Mouse (Mus musculus): ENCODE data around the gene Tmem256. TPM values are rescaled to one million over a fixed set of nuclear protein-coding genes. Genes with fewer than 3 reads are reported as not detected.

Gene Tmem256
- total and polyA plus RNA-seq, 2 experiments from 2014 or later = 78.5 to 411 TPM

DNA sequence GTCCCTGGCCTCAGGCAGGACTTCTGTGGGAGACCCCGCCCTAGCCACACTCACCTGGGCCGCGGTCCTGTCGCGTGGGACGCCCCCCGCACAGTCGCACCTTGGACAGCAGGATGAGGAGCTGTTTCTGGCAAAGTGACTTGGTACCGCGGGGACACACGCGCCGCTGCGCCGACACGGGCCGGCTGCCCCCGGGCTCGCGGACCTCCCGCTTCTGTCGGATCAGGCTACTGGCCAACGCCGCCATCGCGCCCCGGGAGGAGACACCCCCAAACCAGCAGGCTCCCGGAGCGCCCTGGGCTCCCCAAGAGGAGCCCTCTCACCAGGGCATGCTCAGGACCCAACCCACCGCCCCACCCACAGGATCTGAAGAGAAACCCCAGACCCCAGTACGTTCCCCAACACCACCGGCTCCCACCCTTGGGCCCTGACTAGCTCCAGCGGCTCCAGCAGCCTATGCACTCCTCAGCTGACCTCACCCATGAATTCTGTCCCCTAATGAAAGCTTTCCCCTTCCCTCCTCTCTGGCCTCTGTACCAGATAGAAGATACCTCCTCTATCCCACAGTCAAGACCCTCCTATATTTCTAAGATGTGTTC lies 36.8 kb upstream of the Tmem256 start, which contains the start of gene Fgf11:
Fgf11 (minus strand) TSS at position 479 of the 599 bp plus-strand sequence.
- WGBS = 2% methylated on average over 33 of the region's 33 CpGs
- TF ChIP-seq CTCF (IDR thresholded peaks at IDR 0.05; ENCODE audit: low read depth) (no peak), EP300 (IDR thresholded peaks at IDR 0.05; ENCODE audit: low read depth) (no peak)
- no peak for DNase-seq (ENCODE audit: low spot score)
- no peaks in the 10 kb centered on the region for H3K9me3 ChIP-seq (replicated peaks; ENCODE audit: control insufficient read depth, low read length)
- peaks cover 29% of the 10 kb centered on the region for H3K27me3 ChIP-seq (ENCODE audit: control insufficient read depth, insufficient read depth, low read length)
- peaks cover 43% of the 10 kb centered on the region for H3K4me1 ChIP-seq (ENCODE audit: control insufficient read depth, insufficient read depth)
- H3K9ac ChIP-seq (replicated peaks; ENCODE audit: low read depth, low read length) = peak within 1 kb of the TSS; percentile 49; the same call in 1 of the 2 replicates
- H3K27ac ChIP-seq (ENCODE audit: low read depth) = peak within 1 kb of the TSS; percentile 18; the same call in 1 of the 2 replicates
- no peak for ATAC-seq (ENCODE audit: insufficient read depth, low read depth)
- no peaks in the 10 kb centered on the region for H3K36me3 ChIP-seq (replicated peaks; ENCODE audit: control insufficient read depth, insufficient read depth, low read length)
- peak within 1 kb of the TSS; percentile 57 for H3K4me3 ChIP-seq (ENCODE audit: low read depth, low read length)
- peak within 1 kb of the TSS; percentile 84 for H3K4me2 ChIP-seq (ENCODE audit: low read depth, low read length)

DNA sequence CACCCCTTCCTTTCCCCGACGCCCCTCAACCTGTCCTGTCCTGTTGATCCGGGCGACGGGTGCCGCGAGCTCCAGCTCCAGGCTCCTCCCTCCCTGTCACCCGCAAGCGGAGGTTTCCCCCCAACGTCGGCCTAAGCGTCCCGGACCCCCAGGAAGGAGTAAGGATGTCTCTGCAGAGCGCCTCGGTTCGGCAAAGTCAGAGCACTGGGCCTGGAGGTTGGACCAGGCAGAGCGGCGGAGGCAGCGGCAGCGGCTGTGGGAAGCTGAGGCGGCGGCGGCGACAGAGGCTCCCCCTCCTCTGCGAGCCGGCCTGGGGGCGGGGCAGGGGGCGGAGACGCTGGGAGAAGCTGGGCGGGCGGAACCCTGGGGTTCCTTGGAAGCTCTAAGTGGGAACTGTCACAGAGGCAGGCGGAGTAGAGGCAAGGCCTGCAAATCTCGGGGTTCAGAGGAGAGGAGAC lies 35.6 kb upstream of the Tmem256 start:
- peak overlapping the region; percentile 49; the same call in 1 of the 2 replicates for H3K9ac ChIP-seq (replicated peaks; ENCODE audit: low read depth, low read length)
- H3K4me1 ChIP-seq (ENCODE audit: control insufficient read depth, insufficient read depth) = peaks cover 43% of the 10 kb centered on the region
- H3K4me2 ChIP-seq (ENCODE audit: low read depth, low read length) = peak overlapping the region; percentile 84
- H3K4me3 ChIP-seq (ENCODE audit: low read depth, low read length) = peak overlapping the region; percentile 57
- WGBS = under 1% methylated on average over 33 of the region's 33 CpGs
- peak overlapping the region; percentile 18; the same call in 1 of the 2 replicates for H3K27ac ChIP-seq (ENCODE audit: low read depth)
- no peak for TF ChIP-seq EP300 (IDR thresholded peaks at IDR 0.05; ENCODE audit: low read depth)
- no peak for TF ChIP-seq CTCF (IDR thresholded peaks at IDR 0.05; ENCODE audit: low read depth)
- H3K27me3 ChIP-seq (ENCODE audit: control insufficient read depth, insufficient read depth, low read length) = peaks cover 29% of the 10 kb centered on the region
- H3K36me3 ChIP-seq (replicated peaks; ENCODE audit: control insufficient read depth, insufficient read depth, low read length) = no peaks in the 10 kb centered on the region
- DNase-seq (ENCODE audit: low spot score) (peak; percentile 62), ATAC-seq (ENCODE audit: insufficient read depth, low read depth) (0 out of 2 replicates have a peak, but pooled peaks have one; percentile 7)
- H3K9me3 ChIP-seq (replicated peaks; ENCODE audit: control insufficient read depth, low read length) = no peaks in the 10 kb centered on the region

DNA sequence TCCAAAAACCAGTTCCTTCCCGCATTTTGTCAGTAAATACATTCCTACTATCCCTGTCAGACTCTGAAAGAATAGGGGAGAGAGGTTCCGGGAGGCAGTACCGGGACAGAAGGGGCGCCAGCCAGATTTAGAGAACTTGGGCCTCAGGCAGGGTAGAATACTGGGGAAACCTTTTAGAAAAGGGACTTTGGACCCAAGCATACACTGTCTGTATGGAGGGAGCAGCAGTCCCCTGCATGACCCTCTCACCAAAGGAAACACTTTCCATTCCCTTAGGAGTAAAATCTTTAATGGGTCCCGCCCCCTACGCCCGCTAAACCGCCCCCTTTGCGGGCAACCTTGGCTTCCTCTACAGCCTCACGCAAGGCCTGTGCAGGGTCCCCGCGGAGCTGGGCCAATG lies 35.0 kb upstream of the Tmem256 start:
- DNase-seq (ENCODE audit: low spot score) (no peak), ATAC-seq (ENCODE audit: insufficient read depth, low read depth) (peak; percentile 4; the same call in 1 of the 2 replicates)
- TF ChIP-seq CTCF (IDR thresholded peaks at IDR 0.05; ENCODE audit: low read depth) = no peak
- no peak for TF ChIP-seq EP300 (IDR thresholded peaks at IDR 0.05; ENCODE audit: low read depth)
- Histone ChIP-seq H3K4me3 (ENCODE audit: low read depth, low read length) (peak overlapping the region; percentile 57), H3K27me3 (ENCODE audit: control insufficient read depth, insufficient read depth, low read length) (peaks cover 24% of the 10 kb centered on the region), H3K9ac (replicated peaks; ENCODE audit: low read depth, low read length) (peak overlapping the region; percentile 49; the same call in 1 of the 2 replicates), H3K4me2 (ENCODE audit: low read depth, low read length) (peak overlapping the region; percentile 84), H3K36me3 (replicated peaks; ENCODE audit: control insufficient read depth, insufficient read depth, low read length) (no peaks in the 10 kb centered on the region), H3K27ac (ENCODE audit: low read depth) (0 out of 2 replicates have a peak overlapping the region, but pooled peaks have one; percentile 13), H3K4me1 (ENCODE audit: control insufficient read depth, insufficient read depth) (peaks cover 43% of the 10 kb centered on the region), H3K9me3 (replicated peaks; ENCODE audit: control insufficient read depth, low read length) (no peaks in the 10 kb centered on the region)
- WGBS = 3% methylated on average over 12 of the region's 12 CpGs

DNA sequence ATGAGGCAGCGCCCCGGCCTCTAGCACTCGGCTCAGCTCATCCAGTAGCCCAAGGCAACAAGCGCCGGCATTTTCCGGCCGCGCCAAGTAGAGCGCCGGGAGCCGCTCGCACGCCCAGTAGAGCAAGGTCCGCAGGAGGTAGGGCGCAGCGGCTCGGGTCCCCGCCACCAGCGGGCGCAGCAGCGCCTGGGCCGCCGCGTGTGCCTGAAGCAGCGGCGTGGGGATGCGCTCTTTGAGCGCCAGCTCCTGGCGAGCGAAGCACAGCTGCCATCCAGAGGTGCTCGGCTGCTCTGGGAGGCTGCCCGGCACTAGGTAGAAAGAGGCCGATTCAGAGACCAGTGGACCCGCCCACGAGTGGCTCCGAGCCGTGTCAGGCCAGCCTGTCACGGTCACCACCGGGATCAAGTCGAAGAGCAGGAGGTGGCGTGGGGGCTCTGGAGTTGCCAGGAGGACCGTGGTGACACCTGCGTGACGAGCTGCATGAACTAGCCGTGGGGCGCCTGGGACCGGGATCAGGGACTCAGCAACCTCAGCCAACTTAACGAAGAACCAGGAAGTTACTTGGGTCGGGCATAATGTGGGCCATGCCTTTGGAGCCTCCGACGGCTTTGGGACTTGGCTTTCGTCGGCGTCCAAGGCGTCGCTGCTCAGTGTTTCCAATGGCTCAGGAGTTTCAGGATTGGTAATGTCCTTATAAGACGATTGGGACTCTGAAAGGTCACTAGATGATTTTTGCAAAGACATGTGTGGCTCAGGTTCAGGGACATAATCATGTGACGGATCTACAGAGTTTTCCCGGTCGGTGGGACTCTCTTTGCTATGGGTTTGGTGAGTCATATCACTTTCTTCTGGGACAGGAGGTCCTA lies 34.3 kb upstream of the Tmem256 start:
- Histone ChIP-seq H3K4me1 (ENCODE audit: control insufficient read depth, insufficient read depth) (peaks cover 43% of the 10 kb centered on the region), H3K27ac (ENCODE audit: low read depth) (peak overlapping the region; percentile 13; the same call in 1 of the 2 replicates)
- peak; percentile 65 for TF ChIP-seq CTCF (IDR thresholded peaks at IDR 0.05; ENCODE audit: low read depth)
- no peak for TF ChIP-seq EP300 (IDR thresholded peaks at IDR 0.05; ENCODE audit: low read depth)

DNA sequence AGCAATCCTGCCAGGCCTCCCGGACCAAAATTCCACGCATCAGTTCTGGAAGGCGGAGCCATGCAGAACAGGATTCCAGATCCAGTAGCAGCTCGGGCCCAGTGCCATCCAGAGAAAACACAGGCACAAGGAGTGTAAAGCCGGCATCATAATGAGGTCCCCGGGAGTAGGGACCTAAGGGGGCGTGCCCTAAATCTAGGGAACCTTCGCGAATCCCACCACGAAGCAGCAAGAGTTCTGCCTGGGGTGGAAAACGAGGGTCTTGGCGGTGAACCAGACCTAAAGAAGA lies 33.7 kb upstream of the Tmem256 start:
- 12% methylated on average over 12 of the region's 12 CpGs for WGBS
- Histone ChIP-seq H3K4me2 (ENCODE audit: low read depth, low read length) (peak overlapping the region; percentile 84), H3K36me3 (replicated peaks; ENCODE audit: control insufficient read depth, insufficient read depth, low read length) (no peaks in the 10 kb centered on the region), H3K27ac (ENCODE audit: low read depth) (no peak overlapping the region), H3K4me3 (ENCODE audit: low read depth, low read length) (peak overlapping the region; percentile 57), H3K9me3 (replicated peaks; ENCODE audit: control insufficient read depth, low read length) (no peaks in the 10 kb centered on the region), H3K27me3 (ENCODE audit: control insufficient read depth, insufficient read depth, low read length) (peaks cover 24% of the 10 kb centered on the region), H3K9ac (replicated peaks; ENCODE audit: low read depth, low read length) (no peak overlapping the region), H3K4me1 (ENCODE audit: control insufficient read depth, insufficient read depth) (peaks cover 39% of the 10 kb centered on the region)
- no peak for TF ChIP-seq CTCF (IDR thresholded peaks at IDR 0.05; ENCODE audit: low read depth)
- no peak for TF ChIP-seq EP300 (IDR thresholded peaks at IDR 0.05; ENCODE audit: low read depth)
- ATAC-seq (ENCODE audit: insufficient read depth, low read depth) = no peak
- no peak for DNase-seq (ENCODE audit: low spot score)

More for the DNA sequence above, 34.3 kb upstream of the Tmem256 start:
- H3K27me3 ChIP-seq (ENCODE audit: control insufficient read depth, insufficient read depth, low read length) = peaks cover 24% of the 10 kb centered on the region
- H3K4me3 ChIP-seq (ENCODE audit: low read depth, low read length) = peak overlapping the region; percentile 57
- ATAC-seq (ENCODE audit: insufficient read depth, low read depth) = peak; percentile 75
- no peaks in the 10 kb centered on the region for H3K9me3 ChIP-seq (replicated peaks; ENCODE audit: control insufficient read depth, low read length)
- peak overlapping the region; percentile 84 for H3K4me2 ChIP-seq (ENCODE audit: low read depth, low read length)
- WGBS = 2% methylated on average over 50 of the region's 60 CpGs
- H3K9ac ChIP-seq (replicated peaks; ENCODE audit: low read depth, low read length) = peak overlapping the region; percentile 49; the same call in 1 of the 2 replicates
- H3K36me3 ChIP-seq (replicated peaks; ENCODE audit: control insufficient read depth, insufficient read depth, low read length) = no peaks in the 10 kb centered on the region
- peak; percentile 63 for DNase-seq (ENCODE audit: low spot score)

Measured in heart, postnatal 0 days (tissue).